Mouse (Mus musculus): ENCODE data around the gene Tmem54.

DNA sequence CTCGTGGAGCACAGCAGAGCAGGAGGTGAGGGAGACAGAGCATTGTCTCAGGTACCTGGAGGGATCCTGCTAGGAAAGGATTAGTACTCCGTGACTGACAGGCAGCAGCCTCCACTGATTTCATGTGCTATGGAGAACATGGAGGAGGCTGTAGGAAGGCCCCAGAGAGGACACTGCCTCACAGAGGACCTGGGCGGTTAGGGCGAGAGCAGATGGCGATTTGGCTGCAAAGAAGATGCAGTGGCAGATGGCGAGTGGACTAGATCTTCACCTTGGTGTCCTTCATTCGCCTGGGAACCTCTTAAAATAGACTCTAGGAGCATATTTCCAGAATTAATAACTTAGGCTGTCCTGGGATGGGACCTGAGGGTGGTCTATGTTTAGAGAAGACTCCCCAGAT lies 24.3 kb upstream of the Tmem54 start:
- TF ChIP-seq CTCF (conservative IDR thresholded peaks at IDR 0.05; ENCODE audit: low read length) (no peak), POU5F1 (IDR thresholded peaks at IDR 0.05; ENCODE audit: borderline replicate concordance, low read length) (no peak), NANOG (IDR thresholded peaks at IDR 0.05; ENCODE audit: borderline replicate concordance, low read length) (no peak)

Measured in E14TG2a.4 (cell line).